Mouse (Mus musculus): ENCODE data around the gene Nfia. TPM values are rescaled to one million over a fixed set of nuclear protein-coding genes. Genes with fewer than 3 reads are reported as not detected.
A peak's percentile ranks its signal among the peaks of the same experiment; 100 is the strongest.

Nfia gene
- polyA plus RNA-seq, 3 experiments from 2014 or later, result 11.0 to 19.2 (median 15.7) TPM

- no peak for ATAC-seq
Measured at GRCm38 (mm10) chr4:97917568-97917967, 145.0 kb downstream of the Nfia start.

GRCm38 (mm10) chr4:97918675-97919074, 146.1 kb downstream of the Nfia start:
- ATAC-seq, result no peak

GRCm38 (mm10) chr4:97919773-97920172, 147.2 kb downstream of the Nfia start:
- peak; percentile 65 for ATAC-seq

- ATAC-seq, result peak; percentile 43
Measured at GRCm38 (mm10) chr4:97920287-97921079, 147.9 kb downstream of the Nfia start.

GRCm38 (mm10) chr4:97921682-97922081, 149.1 kb downstream of the Nfia start:
- ATAC-seq, result no peak

GRCm38 (mm10) chr4:97923248-97923647, 150.7 kb downstream of the Nfia start:
- ATAC-seq, result no peak

- ATAC-seq, result no peak
Measured at GRCm38 (mm10) chr4:97923876-97924316, 151.4 kb downstream of the Nfia start.

GRCm38 (mm10) chr4:97924414-97924813, 151.9 kb downstream of the Nfia start:
- ATAC-seq, result no peak

- no peak for ATAC-seq
Measured at GRCm38 (mm10) chr4:97924855-97925254, 152.3 kb downstream of the Nfia start.

- no peak for ATAC-seq
Measured at GRCm38 (mm10) chr4:97925644-97926043, 153.1 kb downstream of the Nfia start.

GRCm38 (mm10) chr4:97926607-97927308, 154.2 kb downstream of the Nfia start:
- peak; percentile 66 for ATAC-seq

- ATAC-seq, result no peak
Measured at GRCm38 (mm10) chr4:97927309-97927656, 154.7 kb downstream of the Nfia start.

GRCm38 (mm10) chr4:97936371-97936770, 163.8 kb downstream of the Nfia start:
- ATAC-seq, result no peak

GRCm38 (mm10) chr4:97936912-97937311, 164.4 kb downstream of the Nfia start:
- ATAC-seq, result no peak

- ATAC-seq, result no peak
Measured at GRCm38 (mm10) chr4:97939492-97939891, 167.0 kb downstream of the Nfia start.

GRCm38 (mm10) chr4:97939920-97940520, 167.5 kb downstream of the Nfia start:
- ATAC-seq, result no peak

GRCm38 (mm10) chr4:97941616-97942015, 169.1 kb downstream of the Nfia start:
- no peak for ATAC-seq

GRCm38 (mm10) chr4:97944309-97944708, 171.8 kb downstream of the Nfia start:
- ATAC-seq, result no peak

- ATAC-seq, result no peak
Measured at GRCm38 (mm10) chr4:97947484-97947883, 174.9 kb downstream of the Nfia start.

- ATAC-seq, result no peak
Measured at GRCm38 (mm10) chr4:97948250-97948649, 175.7 kb downstream of the Nfia start.

GRCm38 (mm10) chr4:97950341-97951071, 178.0 kb downstream of the Nfia start:
- ATAC-seq, result no peak

- no peak for ATAC-seq
Measured at GRCm38 (mm10) chr4:97953886-97954285, 181.4 kb downstream of the Nfia start.

- ATAC-seq, result no peak
Measured at GRCm38 (mm10) chr4:97958121-97958520, 185.6 kb downstream of the Nfia start.

Data from inflammation-experienced regulatory T-cells, adult 6 months (primary cell).